Mouse (Mus musculus) embryonic facial prominence, embryonic 15.5 days (tissue): Measurements from ENCODE around the gene Olfr215. TPM values are rescaled to one million over a fixed set of nuclear protein-coding genes. Genes with fewer than 3 reads are reported as not detected.
"Not testable (repeated sequence)": the region's sequence is repeated elsewhere in the genome, so short reads cannot be mapped to it uniquely, and the experiment has no call there.

Source experiments
- ATAC-seq: fragments of 200-750 bp; cut with Nextera tagmentation; 2 replicates; pipeline ENCODE4 v1.8.0; 2017; ENCODE audit warnings: low read depth, moderate TSS enrichment; ENCODE audit not compliant: insufficient number of reproducible peaks, low FRiP score, low TSS enrichment
- H3K27ac ChIP-seq: fragments of 300-500 bp; sonication (generic); replicated peaks from 2 replicates; pipeline ENCODE4 v1.5.1; 2015; ENCODE audit warnings: mild to moderate bottlenecking, inconsistent platforms
- H3K27me3 ChIP-seq: fragments of 300-500 bp; sonication (generic); 2 replicates; pipeline ENCODE4 v1.6.1; 2015; ENCODE audit warnings: inconsistent platforms
- H3K36me3 ChIP-seq: fragments of 300-500 bp; sonication (generic); 2 replicates; pipeline ENCODE4 v1.6.1; 2015; ENCODE audit warnings: mild to moderate bottlenecking, inconsistent platforms
- H3K4me1 ChIP-seq: fragments of 300-500 bp; sonication (generic); 2 replicates; pipeline ENCODE4 v1.6.1; 2015; ENCODE audit warnings: inconsistent platforms
- H3K4me2 ChIP-seq: fragments of 300-500 bp; sonication (generic); replicated peaks from 2 replicates; pipeline ENCODE4 v1.6.1; 2015; ENCODE audit warnings: mild to moderate bottlenecking, inconsistent platforms
- H3K4me3 ChIP-seq: fragments of 300-500 bp; sonication (generic); replicated peaks from 2 replicates; pipeline ENCODE4 v1.5.1; 2015; ENCODE audit warnings: mild to moderate bottlenecking, inconsistent platforms
- H3K9ac ChIP-seq: fragments of 300-500 bp; sonication (generic); 2 replicates; pipeline ENCODE4 v1.6.1; 2015; ENCODE audit warnings: inconsistent platforms
- H3K9me3 ChIP-seq: fragments of 300-500 bp; sonication (generic); replicated peaks from 2 replicates; pipeline ENCODE4 v1.6.1; 2016; ENCODE audit warnings: inconsistent platforms
- WGBS: fragments of 180-500 bp; shearing (Covaris S2); methylation state at CpG from one replicate; pipeline ENCODE4 v1.1.7; 2015; 5-methylcytosine and 5-hydroxymethylcytosine counted together
- polyA plus RNA-seq: library from polyadenylated mRNA; unstranded; fragments of >200 nt; fragmentation: Nextera tagmentation; extraction: Ambion mirVana; gene quantifications from 2 replicates; pipeline ENCODE4 v1.2.1, GENCODE M21; 2015

Gene Olfr215
- polyA plus RNA-seq = not detected in 2 replicates

GRCm38 (mm10) chr6:116584095-116584494 is at the start of gene Olfr215:
Gene Olfr215 (minus strand): TSS chr6:116584195.
- Histone ChIP-seq H3K4me3 (no peak within 1 kb of the TSS), H3K27ac (no peak within 1 kb of the TSS), H3K36me3 (no peaks in the 10 kb centered on the region), H3K9me3 (no peaks in the 10 kb centered on the region), H3K4me2 (no peak within 1 kb of the TSS), H3K9ac (no peak within 1 kb of the TSS), H3K4me1 (no peaks in the 10 kb centered on the region), H3K27me3 (no peaks in the 10 kb centered on the region)
- ATAC-seq = no peak
- 58% methylated on average over 4 of the region's 4 CpGs for WGBS

DNA sequence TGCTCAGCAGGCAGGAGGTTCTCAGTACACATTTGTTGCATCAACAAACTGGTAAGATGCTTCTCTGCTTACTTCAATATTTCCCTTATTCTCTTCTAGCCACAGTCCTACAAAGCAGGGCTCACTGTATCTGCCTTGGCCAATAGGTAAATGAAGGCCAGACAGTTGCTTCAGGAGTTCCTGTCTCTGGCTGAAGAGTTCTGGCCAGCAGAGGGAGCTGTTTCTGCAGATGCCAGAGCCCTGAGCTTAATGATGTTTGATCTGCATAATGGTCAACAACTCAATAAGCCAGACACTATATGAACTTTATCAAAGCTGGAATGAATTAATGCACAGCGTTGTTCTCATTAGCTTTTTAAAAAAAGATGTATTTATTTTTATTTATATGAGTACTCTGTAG is 48.1 kb upstream of the Olfr215 start:
- 38% methylated on average over 1 of the region's 1 CpGs for WGBS
- no peak overlapping the region for H3K4me3 ChIP-seq
- no peak overlapping the region for H3K27ac ChIP-seq

DNA sequence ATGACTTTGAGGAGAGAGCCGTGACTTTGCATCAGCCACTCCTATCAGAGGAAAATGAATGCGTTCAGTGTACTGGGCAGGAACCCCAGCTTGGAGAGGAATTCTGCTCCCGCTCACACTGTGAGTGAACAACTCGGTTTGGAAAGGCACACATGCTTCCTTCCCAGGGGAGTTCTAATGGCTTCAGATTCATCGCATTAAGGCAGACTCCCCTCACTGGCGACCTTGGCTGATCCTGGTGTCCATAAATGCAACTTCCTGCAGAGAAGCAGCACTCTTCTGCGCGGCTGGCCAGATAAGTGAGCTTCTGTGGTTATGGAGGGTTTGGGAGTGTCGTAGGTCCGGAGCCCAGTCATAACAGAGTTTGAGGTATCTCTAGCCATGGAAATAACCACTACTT is 45.8 kb upstream of the Olfr215 start:
- no peak for ATAC-seq
- WGBS = 90% methylated on average over 10 of the region's 10 CpGs
- no peaks in the 10 kb centered on the region for H3K27me3 ChIP-seq
- no peak overlapping the region for H3K4me3 ChIP-seq
- H3K9ac ChIP-seq = no peak overlapping the region
- H3K9me3 ChIP-seq = no peaks in the 10 kb centered on the region
- H3K36me3 ChIP-seq = peaks cover 12% of the 10 kb centered on the region
- H3K4me1 ChIP-seq = no peaks in the 10 kb centered on the region; the same call in 1 of the 2 replicates
- no peak overlapping the region for H3K27ac ChIP-seq
- H3K4me2 ChIP-seq = no peak overlapping the region

More for the DNA sequence above, 48.1 kb upstream of the Olfr215 start:
- Histone ChIP-seq H3K4me1 (peaks cover 6% of the 10 kb centered on the region; the same call in 1 of the 2 replicates), H3K9ac (no peak overlapping the region), H3K4me2 (no peak overlapping the region), H3K9me3 (no peaks in the 10 kb centered on the region), H3K27me3 (no peaks in the 10 kb centered on the region), H3K36me3 (no peaks in the 10 kb centered on the region)
- no peak for ATAC-seq

GRCm38 (mm10) chr6:116628539-116629171 is 44.7 kb upstream of the Olfr215 start, which contains the start of gene Zfp422:
Gene Zfp422 (minus strand): TSS chr6:116628999.
- Histone ChIP-seq H3K27me3 (no peaks in the 10 kb centered on the region), H3K4me2 (peak within 1 kb of the TSS; percentile 59), H3K4me3 (peak within 1 kb of the TSS; percentile 77), H3K36me3 (peaks cover 16% of the 10 kb centered on the region), H3K9me3 (no peaks in the 10 kb centered on the region), H3K4me1 (no peaks in the 10 kb centered on the region), H3K27ac (peak within 1 kb of the TSS; percentile 84), H3K9ac (peak within 1 kb of the TSS; percentile 80)
- ATAC-seq = peak; percentile 91
- WGBS = under 1% methylated on average over 56 of the region's 56 CpGs

DNA sequence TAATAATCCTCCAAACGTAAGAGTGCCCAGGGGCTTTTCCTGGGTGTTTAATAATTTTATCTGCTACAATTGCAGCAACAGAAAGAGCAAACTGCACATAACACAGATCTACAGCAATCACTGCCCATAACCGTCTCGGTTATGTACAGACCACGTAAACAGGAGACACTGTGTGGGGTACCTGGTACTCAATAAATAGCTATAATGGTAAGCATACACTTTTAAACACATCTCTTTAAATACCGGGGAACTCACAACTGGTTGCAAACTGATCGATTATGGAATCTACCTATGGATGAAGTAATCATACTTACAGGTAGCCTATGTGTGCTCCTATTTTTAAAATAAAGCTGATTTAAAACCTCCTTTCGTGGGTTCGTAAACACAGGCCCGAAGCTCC is 44.1 kb upstream of the Olfr215 start:
- H3K27me3 ChIP-seq = no peaks in the 10 kb centered on the region
- H3K4me1 ChIP-seq = no peaks in the 10 kb centered on the region
- peaks cover 16% of the 10 kb centered on the region for H3K36me3 ChIP-seq
- ATAC-seq = no peak
- H3K9ac ChIP-seq = peak overlapping the region; percentile 80
- H3K9me3 ChIP-seq = no peaks in the 10 kb centered on the region
- WGBS = 9% methylated on average over 9 of the region's 9 CpGs
- H3K27ac ChIP-seq = peak overlapping the region; percentile 84
- H3K4me3 ChIP-seq = peak overlapping the region; percentile 77
- H3K4me2 ChIP-seq = peak overlapping the region; percentile 59

GRCm38 (mm10) chr6:116626417-116626816 is 42.4 kb upstream of the Olfr215 start:
- not testable (repeated sequence) for H3K27ac ChIP-seq, H3K27me3 ChIP-seq, H3K4me3 ChIP-seq, H3K9ac ChIP-seq, H3K4me2 ChIP-seq, H3K4me1 ChIP-seq, ATAC-seq, H3K9me3 ChIP-seq
- H3K36me3 ChIP-seq = peaks cover 16% of the 10 kb centered on the region
- 98% methylated on average over 9 of the region's 9 CpGs for WGBS

DNA sequence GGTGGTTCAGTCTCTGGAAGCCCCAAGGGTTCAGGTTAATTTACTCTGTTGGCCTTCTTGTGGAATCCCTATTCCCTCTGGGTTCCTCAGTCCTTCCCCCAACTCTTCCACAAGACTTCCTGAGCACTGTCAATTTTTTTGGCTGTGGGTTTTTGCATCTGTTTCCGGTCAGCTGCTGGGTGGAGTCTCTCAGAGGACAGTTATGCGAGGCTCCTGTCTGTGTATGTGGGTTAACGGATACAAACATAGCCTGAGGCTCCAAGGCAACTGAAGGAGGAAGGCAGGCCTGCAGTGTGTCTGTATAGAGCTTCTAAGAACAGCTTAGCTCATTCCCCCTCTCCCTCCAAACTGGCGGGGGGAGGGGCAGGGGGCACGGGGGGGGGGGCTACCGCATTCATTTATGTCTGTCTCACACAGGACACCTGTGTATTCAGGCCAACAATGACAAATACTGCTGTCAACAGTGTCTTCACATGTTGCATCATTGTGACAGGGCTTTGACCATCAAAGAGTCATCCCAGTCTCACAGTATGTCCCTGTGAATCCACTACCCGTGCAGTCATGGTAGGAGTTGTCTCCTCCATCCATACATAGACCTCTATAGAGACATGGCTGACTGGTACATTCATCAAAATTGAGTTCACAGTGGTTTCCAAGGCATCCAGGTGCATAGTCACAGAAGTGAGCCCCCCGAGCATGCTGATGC is 37.5 kb upstream of the Olfr215 start:
- Histone ChIP-seq H3K4me3 (no peak overlapping the region), H3K27me3 (no peaks in the 10 kb centered on the region), H3K9ac (no peak overlapping the region), H3K27ac (no peak overlapping the region), H3K4me2 (no peak overlapping the region), H3K36me3 (peaks cover 11% of the 10 kb centered on the region), H3K9me3 (no peaks in the 10 kb centered on the region), H3K4me1 (no peaks in the 10 kb centered on the region)
- WGBS = 43% methylated on average over 8 of the region's 8 CpGs
- no peak for ATAC-seq

- no peak overlapping the region for H3K27ac ChIP-seq
- no peaks in the 10 kb centered on the region for H3K27me3 ChIP-seq
- no peaks in the 10 kb centered on the region for H3K36me3 ChIP-seq
- H3K4me3 ChIP-seq = no peak overlapping the region
- no peak for ATAC-seq
- H3K9me3 ChIP-seq = no peaks in the 10 kb centered on the region
- H3K4me1 ChIP-seq = no peaks in the 10 kb centered on the region
- H3K9ac ChIP-seq = no peak overlapping the region
- H3K4me2 ChIP-seq = no peak overlapping the region
Observed at GRCm38 (mm10) chr6:116618073-116618472, 34.1 kb upstream of the Olfr215 start.

DNA sequence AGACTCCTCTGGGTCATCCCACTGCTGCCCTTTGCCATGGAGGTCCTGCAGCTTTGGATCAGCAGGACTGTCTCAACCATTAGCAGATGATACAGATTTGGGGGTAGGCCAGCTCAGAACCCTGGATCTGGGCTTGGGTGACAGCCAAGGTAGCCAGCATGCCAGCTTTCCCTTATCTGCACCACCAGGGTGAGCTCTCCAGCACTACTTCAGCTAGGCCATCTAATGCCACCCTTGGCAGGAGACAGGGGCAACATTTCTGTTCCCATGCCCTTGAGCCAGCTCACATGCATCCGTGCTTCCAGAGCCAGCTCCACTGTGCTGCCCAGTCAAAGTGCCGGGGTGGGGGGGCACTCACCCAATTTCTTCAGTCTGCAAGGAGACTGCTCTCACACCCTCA is 31.7 kb upstream of the Olfr215 start:
- no peaks in the 10 kb centered on the region for H3K4me1 ChIP-seq
- no peaks in the 10 kb centered on the region for H3K9me3 ChIP-seq
- no peaks in the 10 kb centered on the region for H3K27me3 ChIP-seq
- no peak overlapping the region for H3K4me3 ChIP-seq
- H3K9ac ChIP-seq = no peak overlapping the region
- no peak overlapping the region for H3K4me2 ChIP-seq
- H3K36me3 ChIP-seq = no peaks in the 10 kb centered on the region
- WGBS = 94% methylated on average over 2 of the region's 2 CpGs
- ATAC-seq = 0 out of 2 replicates have a peak, but pooled peaks have one; percentile 47
- H3K27ac ChIP-seq = no peak overlapping the region

- no peak overlapping the region for H3K4me2 ChIP-seq
- 46% methylated on average over 4 of the region's 4 CpGs for WGBS
- no peak overlapping the region for H3K9ac ChIP-seq
- no peak overlapping the region for H3K4me3 ChIP-seq
- no peak overlapping the region for H3K27ac ChIP-seq
- H3K9me3 ChIP-seq = no peaks in the 10 kb centered on the region
- no peaks in the 10 kb centered on the region for H3K4me1 ChIP-seq
- H3K27me3 ChIP-seq = no peaks in the 10 kb centered on the region
- H3K36me3 ChIP-seq = no peaks in the 10 kb centered on the region
- ATAC-seq = no peak
Observed at GRCm38 (mm10) chr6:116607230-116607629, 23.2 kb upstream of the Olfr215 start.

DNA sequence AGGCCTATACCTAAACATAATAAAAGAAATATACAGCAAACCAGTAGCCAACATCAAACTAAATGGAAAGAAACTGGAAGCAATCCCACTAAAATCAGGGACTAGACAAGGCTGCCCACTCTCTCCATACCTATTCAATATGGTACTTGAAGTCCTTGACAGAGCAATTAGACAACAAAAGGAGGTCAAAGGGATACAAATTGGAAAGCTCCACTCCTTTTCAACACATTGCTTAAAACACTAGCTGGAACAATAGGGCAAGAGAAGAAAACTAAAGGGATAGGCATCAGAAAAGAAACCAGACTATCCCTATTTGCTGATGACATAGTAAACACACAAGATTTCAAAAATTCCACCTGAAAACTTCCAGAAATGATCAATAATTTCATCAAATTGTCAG is 17.0 kb upstream of the Olfr215 start:
- not testable (repeated sequence) for ATAC-seq

More for the DNA sequence above, 17.0 kb upstream of the Olfr215 start:
- H3K27ac ChIP-seq, H3K9me3 ChIP-seq, H3K4me3 ChIP-seq, H3K4me2 ChIP-seq, H3K36me3 ChIP-seq, H3K27me3 ChIP-seq, H3K4me1 ChIP-seq, H3K9ac ChIP-seq: not testable (repeated sequence)
